Mouse (Mus musculus) E14TG2a.4 (cell line): ENCODE data around the gene Erg.

Experiments
- CTCF ChIP-seq: conservative IDR thresholded peaks from 2 replicates; pipeline ENCODE4 v1.5.1; 2014; ENCODE audit warnings: low read length
- NANOG ChIP-seq: IDR thresholded peaks from 2 replicates; pipeline ENCODE4 v1.6.1; 2014; ENCODE audit warnings: borderline replicate concordance, low read length, mixed read lengths

DNA sequence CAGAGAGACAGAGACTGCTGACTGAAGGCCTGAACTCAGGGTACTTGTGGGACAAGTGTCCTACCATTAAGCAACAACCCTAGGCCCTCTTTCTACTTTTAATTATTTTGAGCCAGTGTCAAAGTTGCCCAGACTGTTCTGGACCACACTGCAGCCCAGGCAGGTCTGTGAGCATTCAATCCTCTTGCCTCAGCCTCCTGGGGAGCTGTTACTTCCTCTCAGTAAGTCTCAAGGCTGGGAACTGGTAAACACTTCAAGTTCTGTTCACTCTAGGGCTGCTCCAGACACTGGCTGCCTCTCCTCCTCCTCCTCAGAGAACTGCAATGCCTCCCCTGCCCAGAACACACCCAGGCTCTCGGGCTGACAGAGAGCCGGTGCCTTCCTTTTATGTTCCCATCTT, 140.0 kb downstream of the Erg start:
- TF ChIP-seq CTCF = no peak
- TF ChIP-seq NANOG = no peak
